Mouse (Mus musculus): ENCODE results near the gene Rph3al.

GRCm38 (mm10) chr11:75866861-75867260, 71.4 kb downstream of the Rph3al start:
- no peak for TF ChIP-seq CTCF (IDR thresholded peaks at IDR 0.05; ENCODE audit: borderline replicate concordance, insufficient read depth, low read length)
- TF ChIP-seq POLR2A (IDR thresholded peaks at IDR 0.05; ENCODE audit: low read depth, low read length): no peak

Data from embryonic fibroblast, embryonic 13.5 days (primary cell).